Mouse (Mus musculus) small intestine, adult 2 months (tissue): ENCODE data around the gene Faiml.

ENCODE experiments used
- CTCF ChIP-seq: fragments of 200-500 bp; IDR thresholded peaks from 2 replicates; pipeline ENCODE4 v1.5.1; 2012; ENCODE audit warnings: low read depth, mild to moderate bottlenecking, control low read depth, inconsistent platforms, low read length, moderate library complexity, mixed read lengths; ENCODE audit not compliant: insufficient replicate concordance, insufficient read length; ENCODE audit errors: extremely low read depth
- POLR2A ChIP-seq: fragments of 200-500 bp; IDR thresholded peaks from 2 replicates; pipeline ENCODE4 v1.6.1; 2012; ENCODE audit warnings: low read depth, mild to moderate bottlenecking, control low read depth, inconsistent platforms, low read length, moderate library complexity

- TF ChIP-seq CTCF (no peak), POLR2A (no peak)
Observed at GRCm38 (mm10) chr9:99240571-99240970, 3.5 kb upstream of the Faiml start.
